In the genomic region with DNA sequence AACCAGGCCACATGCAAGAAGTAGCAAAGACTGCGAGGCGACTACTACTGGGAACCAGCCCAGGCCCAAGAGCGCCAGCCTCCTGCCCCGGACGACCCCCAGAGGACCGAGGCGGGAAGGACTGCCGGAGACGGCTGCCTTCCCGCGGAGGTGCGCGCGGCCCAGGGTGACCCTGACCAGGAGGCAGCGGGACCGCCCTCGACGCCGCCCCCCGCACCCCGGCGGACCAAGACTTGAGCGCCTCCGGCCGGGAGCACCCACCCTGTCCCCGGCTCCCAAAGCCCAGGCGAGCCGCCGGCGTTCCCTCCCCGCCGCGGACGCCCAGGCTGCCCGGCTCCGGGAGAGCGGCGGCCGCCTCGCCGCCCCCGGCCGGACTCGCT, we compare ENCODE assay signal across 8 mouse cellular contexts. TPM values are rescaled to one million over a fixed set of nuclear protein-coding genes. Genes with fewer than 3 reads are reported as not detected.
DNase-seq lines count a peak whose midpoint lies in the region; ATAC-seq and TF ChIP-seq lines count a peak whose summit lies in the region.

No protein-coding gene starts in this region.

- peaks cover 25% of the 10 kb centered on the region for H3K4me1 ChIP-seq in forebrain, embryonic 16.5 days (replicated peaks; ENCODE audit: control insufficient read depth, insufficient read depth, low read length)
- peaks cover 0 to 6% of the 10 kb centered on the region in 2 experiments; a peak in 1 of 4 replicates for H3K4me1 ChIP-seq in liver, embryonic 14.5 days (replicated peaks; ENCODE audit: control insufficient read depth in 2 of 2, insufficient read depth in 2 of 2, low read length in 1 of 2)
- H3K4me1 ChIP-seq in neural tube, embryonic 13.5 days (replicated peaks), result peaks cover 37% of the 10 kb centered on the region

- ATAC-seq in forebrain, embryonic 16.5 days, result peak; percentile 18; the same call in 1 of the 2 replicates
- peak; percentile 68 for ATAC-seq in liver, embryonic 14.5 days (ENCODE audit: insufficient read depth)
- ATAC-seq in neural tube, embryonic 13.5 days (ENCODE audit: low read depth), result peak; percentile 49

- peaks cover 22% of the 10 kb centered on the region for H3K36me3 ChIP-seq in forebrain, embryonic 16.5 days (ENCODE audit: control insufficient read depth, insufficient read depth)
- no peaks in the 10 kb centered on the region; the same call in 1 of the 2 replicates for H3K36me3 ChIP-seq in liver, embryonic 14.5 days (replicated peaks; ENCODE audit: control insufficient read depth, insufficient read depth, low read depth)
- peaks cover 31% of the 10 kb centered on the region for H3K36me3 ChIP-seq in neural tube, embryonic 13.5 days

- WGBS in forebrain, embryonic 16.5 days, result 0% methylated on average over 35 of the region's 44 CpGs
- WGBS in liver, embryonic 14.5 days (ENCODE audit: insufficient replicate concordance), result under 1% methylated on average over 42 of the region's 44 CpGs
- WGBS in neural tube, embryonic 13.5 days, result 1% methylated on average over 42 of the region's 44 CpGs

- H3K9ac ChIP-seq in forebrain, embryonic 16.5 days (replicated peaks; ENCODE audit: low read depth, low read length), result peak overlapping the region; percentile 95
- peak overlapping the region; percentile 84 for H3K9ac ChIP-seq in liver, embryonic 14.5 days (replicated peaks)
- H3K9ac ChIP-seq in neural tube, embryonic 13.5 days, result peak overlapping the region; percentile 97

- H3K27ac ChIP-seq in left cerebral cortex, adult 2 months, result peak overlapping the region; percentile 91
- peak overlapping the region; percentile 72 for H3K27ac ChIP-seq in forebrain, embryonic 16.5 days (ENCODE audit: low read length)
- H3K27ac ChIP-seq in liver, embryonic 14.5 days, result peak overlapping the region; percentile 12; the same call in 1 of the 2 replicates
- peak overlapping the region; percentile 88 for H3K27ac ChIP-seq in neural tube, embryonic 13.5 days (replicated peaks)

- peak overlapping the region; percentile 98 for H3K4me3 ChIP-seq in left cerebral cortex, adult 2 months
- H3K4me3 ChIP-seq in forebrain, embryonic 16.5 days (replicated peaks; ENCODE audit: low read length), result peak overlapping the region; percentile 100
- H3K4me3 ChIP-seq in liver, embryonic 14.5 days (ENCODE audit: insufficient read depth in 1 of 2, low read depth in 2 of 2, low read length in 2 of 2), result peak overlapping the region; percentile 68 to 87
- peak overlapping the region; percentile 99 for H3K4me3 ChIP-seq in neural tube, embryonic 13.5 days

- peak overlapping the region; percentile 90 for H3K4me2 ChIP-seq in forebrain, embryonic 16.5 days (ENCODE audit: low read length)
- peak overlapping the region; percentile 94 for H3K4me2 ChIP-seq in liver, embryonic 14.5 days (ENCODE audit: low read depth)
- H3K4me2 ChIP-seq in neural tube, embryonic 13.5 days, result peak overlapping the region; percentile 92

- no peaks in the 10 kb centered on the region for H3K9me3 ChIP-seq in forebrain, embryonic 16.5 days (ENCODE audit: control insufficient read depth, low read length)
- no peaks in the 10 kb centered on the region for H3K9me3 ChIP-seq in liver, embryonic 14.5 days (ENCODE audit: control insufficient read depth, low read length)
- H3K9me3 ChIP-seq in neural tube, embryonic 13.5 days, result no peaks in the 10 kb centered on the region

- DNase-seq in left cerebral cortex, adult 2 months (ENCODE audit: extremely low spot score in 1 of 2, low spot score in 2 of 2), result peak in 1 of 2 experiments; percentile 47
- no peak for DNase-seq in left cerebral cortex, adult 11 months (ENCODE audit: low spot score)
- DNase-seq in adrenal gland, postnatal 14 days, result peak; percentile 89
- DNase-seq in induced T-regulatory cell, adult 2 months (ENCODE audit: low read depth), result peak; percentile 33
- DNase-seq in liver, embryonic 14.5 days (ENCODE audit: low read depth in 3 of 3, low spot score in 3 of 3), result no peak
- DNase-seq in layer of hippocampus, adult 11-12 months (ENCODE audit: low spot score), result no peak

- no peak for TF ChIP-seq CTCF in left cerebral cortex, adult 2 months (IDR thresholded peaks at IDR 0.05)
- TF ChIP-seq CTCF in liver, embryonic 14.5 days (IDR thresholded peaks at IDR 0.05; ENCODE audit: low read depth), result no peak

- no peaks in the 10 kb centered on the region for H3K27me3 ChIP-seq in forebrain, embryonic 16.5 days (replicated peaks; ENCODE audit: control insufficient read depth, insufficient read depth, low read length)
- H3K27me3 ChIP-seq in liver, embryonic 14.5 days (ENCODE audit: control insufficient read depth, insufficient read depth, low read length), result no peaks in the 10 kb centered on the region
- H3K27me3 ChIP-seq in neural tube, embryonic 13.5 days, result no peaks in the 10 kb centered on the region

- intact Hi-C loops in left cerebral cortex, adult 2 months (cut with DNase I), result no loop called here

- TF ChIP-seq EP300 in liver, embryonic 14.5 days (IDR thresholded peaks at IDR 0.05; ENCODE audit: low read depth), result no peak

RNA-seq across cellular contexts. Expression of gene Zfp629, which starts 1.1 kb away (rescaled TPM):
- 10 to 100 TPM; 24.5 to 26.2 TPM for total RNA-seq in left cerebral cortex, adult 2 months (2021)
- 21.6 and 26.4 TPM in 2 replicates for total RNA-seq in adrenal gland, postnatal 14 days (2021)
- 19.4 and 20.4 TPM in 2 replicates for polyA plus RNA-seq in forebrain, embryonic 16.5 days (2015; fragmentation: Nextera tagmentation; extraction: Ambion mirVana)
- 1.6 and 1.9 TPM in 2 replicates for polyA plus RNA-seq in liver, embryonic 14.5 days (2012; rRNA removed)
- polyA plus RNA-seq in liver, embryonic 14.5 days (2014; fragmentation: Nextera tagmentation; extraction: Ambion mirVana), result 1.4 and 2.2 TPM in 2 replicates
- 22.8 and 23.1 TPM in 2 replicates for polyA plus RNA-seq in neural tube, embryonic 13.5 days (2015; fragmentation: Nextera tagmentation; extraction: Ambion mirVana)

RNA-seq across cellular contexts. Expression of gene Rnf40, which starts 25.9 kb away (rescaled TPM):
- 10 to 100 TPM; 78.8 to 79.6 TPM for total RNA-seq in left cerebral cortex, adult 2 months (2021)
- total RNA-seq in adrenal gland, postnatal 14 days (2021), result 56.0 and 62.8 TPM in 2 replicates
- 54.1 and 62.7 TPM in 2 replicates for polyA plus RNA-seq in forebrain, embryonic 16.5 days (2015; fragmentation: Nextera tagmentation; extraction: Ambion mirVana)
- 10.3 and 14.0 TPM in 2 replicates for polyA plus RNA-seq in liver, embryonic 14.5 days (2012; rRNA removed)
- polyA plus RNA-seq in liver, embryonic 14.5 days (2014; fragmentation: Nextera tagmentation; extraction: Ambion mirVana), result 13.7 and 16.1 TPM in 2 replicates
- 43.5 and 48.3 TPM in 2 replicates for polyA plus RNA-seq in neural tube, embryonic 13.5 days (2015; fragmentation: Nextera tagmentation; extraction: Ambion mirVana)

RNA-seq across cellular contexts. Expression of gene Ccdc189, which starts 26.1 kb away (rescaled TPM):
- 10 to 100 TPM in 1 of 2 experiments, 1 to 10 TPM in 1; 9.4 to 10.8 TPM for total RNA-seq in left cerebral cortex, adult 2 months (2021)
- 7.5 and 10.7 TPM in 2 replicates for total RNA-seq in adrenal gland, postnatal 14 days (2021)
- 10.0 and 10.3 TPM in 2 replicates for polyA plus RNA-seq in forebrain, embryonic 16.5 days (2015; fragmentation: Nextera tagmentation; extraction: Ambion mirVana)
- 4.4 and 5.4 TPM in 2 replicates for polyA plus RNA-seq in liver, embryonic 14.5 days (2012; rRNA removed)
- polyA plus RNA-seq in liver, embryonic 14.5 days (2014; fragmentation: Nextera tagmentation; extraction: Ambion mirVana), result 6.8 and 7.5 TPM in 2 replicates
- polyA plus RNA-seq in neural tube, embryonic 13.5 days (2015; fragmentation: Nextera tagmentation; extraction: Ambion mirVana), result 9.2 and 11.2 TPM in 2 replicates

RNA-seq across cellular contexts. Expression of gene Phkg2, which starts 41.4 kb away (rescaled TPM):
- total RNA-seq in left cerebral cortex, adult 2 months (2021), result 10 to 100 TPM; 78.1 to 79.8 TPM
- total RNA-seq in adrenal gland, postnatal 14 days (2021), result 36.6 and 44.4 TPM in 2 replicates
- 65.2 and 65.7 TPM in 2 replicates for polyA plus RNA-seq in forebrain, embryonic 16.5 days (2015; fragmentation: Nextera tagmentation; extraction: Ambion mirVana)
- polyA plus RNA-seq in liver, embryonic 14.5 days (2012; rRNA removed), result 24.9 and 27.3 TPM in 2 replicates
- 18.5 and 21.7 TPM in 2 replicates for polyA plus RNA-seq in liver, embryonic 14.5 days (2014; fragmentation: Nextera tagmentation; extraction: Ambion mirVana)
- polyA plus RNA-seq in neural tube, embryonic 13.5 days (2015; fragmentation: Nextera tagmentation; extraction: Ambion mirVana), result 59.1 and 62.8 TPM in 2 replicates

RNA-seq across cellular contexts. Expression of gene Tmem265, which starts 53.3 kb away (rescaled TPM):
- 1 to 10 TPM in 1 of 2 experiments, under 1 TPM in 1; 0.50 to 1.0 TPM for total RNA-seq in left cerebral cortex, adult 2 months (2021)
- not detected in 2 replicates for total RNA-seq in adrenal gland, postnatal 14 days (2021)
- polyA plus RNA-seq in forebrain, embryonic 16.5 days (2015; fragmentation: Nextera tagmentation; extraction: Ambion mirVana), result 4.0 and 6.2 TPM in 2 replicates
- polyA plus RNA-seq in liver, embryonic 14.5 days (2012; rRNA removed), result 0.77 and 1.0 TPM in 2 replicates
- 1.4 and 1.7 TPM in 2 replicates for polyA plus RNA-seq in liver, embryonic 14.5 days (2014; fragmentation: Nextera tagmentation; extraction: Ambion mirVana)
- 4.5 and 4.8 TPM in 2 replicates for polyA plus RNA-seq in neural tube, embryonic 13.5 days (2015; fragmentation: Nextera tagmentation; extraction: Ambion mirVana)

Comparison
In these comparisons a context has a peak if more than half of its experiments do, and no peak if none do; other contexts are left out.
1. DNase-seq: peak in adrenal gland, postnatal 14 days (single experiment) and induced T-regulatory cell, adult 2 months (single experiment); none in left cerebral cortex, adult 11 months (single experiment), liver, embryonic 14.5 days (0 of 3) and layer of hippocampus, adult 11-12 months (single experiment).
2. H3K27ac ChIP-seq: peak in every context shown above with its lines; median percentile 91 in left cerebral cortex, adult 2 months; 88 in neural tube, embryonic 13.5 days; 72 in forebrain, embryonic 16.5 days; 12 in liver, embryonic 14.5 days.
3. ATAC-seq: peak in every context shown above with its lines; median percentile 68 in liver, embryonic 14.5 days; 49 in neural tube, embryonic 13.5 days; 18 in forebrain, embryonic 16.5 days.
4. Peak in every context shown above with its lines, with median percentiles within 50 percentile points of each other: H3K4me3 ChIP-seq, H3K4me2 ChIP-seq and H3K9ac ChIP-seq.